Mouse (Mus musculus) adrenal gland, adult (tissue): ENCODE measurements around the gene F3.
"Not testable (repeated sequence)": the region's sequence is repeated elsewhere in the genome, so short reads cannot be mapped to it uniquely, and the experiment has no call there.

ENCODE experiments used
- DNase-seq, 2 experiments: peaks; one replicate each; pipeline ENCODE4 v3.0.0; 2022 to 2023; ENCODE audit warnings: low spot score in 1 of 2; ENCODE audit not compliant: inconsistent age in 2 of 2

The F3 gene

DNA sequence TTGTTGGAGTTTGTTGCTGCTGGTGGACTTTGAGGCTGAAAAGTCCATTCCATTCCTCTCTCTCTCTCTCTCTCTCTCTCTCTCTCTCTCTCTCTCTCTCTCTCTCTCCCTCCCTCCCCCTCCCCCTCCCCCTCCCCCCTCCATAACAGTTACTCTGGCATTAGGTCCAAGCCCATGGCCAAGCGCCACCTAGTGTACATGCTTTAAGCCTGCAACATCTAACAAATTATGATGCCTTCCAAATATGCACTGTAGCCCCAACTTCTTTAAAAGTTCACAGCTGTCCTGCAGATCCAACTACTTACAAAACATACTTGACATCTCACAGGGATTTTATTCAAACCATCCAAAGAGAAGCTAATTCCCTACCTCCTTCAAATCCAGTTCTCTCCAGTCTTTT lies 14.1 kb downstream of the F3 start:
- peak in 1 of 2 experiments; percentile 66 for DNase-seq

DNA sequence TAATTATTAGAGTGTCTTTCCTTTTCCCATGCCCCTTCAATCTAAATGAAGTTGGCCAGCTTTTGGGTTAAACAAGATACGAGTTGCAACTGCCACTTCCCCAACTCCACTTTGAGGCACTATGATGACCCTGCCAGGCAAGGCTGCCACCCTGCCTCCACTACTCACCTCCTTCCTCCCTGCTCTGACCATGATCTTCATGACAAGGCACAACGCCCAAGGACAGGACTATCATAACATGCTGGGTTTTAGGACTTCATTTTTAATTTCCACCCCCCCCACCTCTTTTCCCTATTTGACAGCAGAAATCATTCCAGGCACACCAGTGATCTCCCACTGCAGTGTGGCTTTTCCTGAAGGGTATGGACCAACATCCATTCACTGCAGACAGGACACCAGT lies 14.6 kb downstream of the F3 start:
- DNase-seq, result peak in 1 of 2 experiments; percentile 75

DNA sequence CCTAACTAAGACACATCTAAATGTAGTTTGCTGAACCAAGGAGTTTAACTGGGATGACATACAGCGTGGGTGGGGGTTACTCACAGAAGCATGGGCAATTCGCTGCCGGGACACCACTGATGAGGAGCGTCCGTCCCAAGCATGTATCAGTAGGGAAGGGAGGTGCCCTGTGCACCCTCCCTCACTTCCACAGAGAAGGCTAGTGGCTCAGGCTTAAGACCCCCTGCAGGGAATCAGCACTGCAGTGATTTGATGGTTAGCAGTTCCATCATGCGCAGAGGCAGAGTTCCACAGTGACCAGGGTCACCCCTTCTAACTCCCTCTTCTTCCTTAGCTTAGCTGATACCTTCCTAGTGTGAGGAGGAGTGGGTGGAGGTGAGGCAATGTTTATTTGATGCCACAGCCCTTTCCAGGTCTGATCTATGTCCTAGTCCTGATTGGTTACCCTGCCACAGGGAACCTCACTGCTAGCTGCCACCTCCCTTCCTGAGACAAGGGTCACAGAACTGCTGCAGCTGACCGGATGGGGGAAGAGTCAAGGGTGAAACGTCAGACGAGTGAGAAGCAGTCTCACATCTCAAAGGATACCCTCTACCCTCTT lies 15.5 kb downstream of the F3 start:
- no peak for DNase-seq

DNA sequence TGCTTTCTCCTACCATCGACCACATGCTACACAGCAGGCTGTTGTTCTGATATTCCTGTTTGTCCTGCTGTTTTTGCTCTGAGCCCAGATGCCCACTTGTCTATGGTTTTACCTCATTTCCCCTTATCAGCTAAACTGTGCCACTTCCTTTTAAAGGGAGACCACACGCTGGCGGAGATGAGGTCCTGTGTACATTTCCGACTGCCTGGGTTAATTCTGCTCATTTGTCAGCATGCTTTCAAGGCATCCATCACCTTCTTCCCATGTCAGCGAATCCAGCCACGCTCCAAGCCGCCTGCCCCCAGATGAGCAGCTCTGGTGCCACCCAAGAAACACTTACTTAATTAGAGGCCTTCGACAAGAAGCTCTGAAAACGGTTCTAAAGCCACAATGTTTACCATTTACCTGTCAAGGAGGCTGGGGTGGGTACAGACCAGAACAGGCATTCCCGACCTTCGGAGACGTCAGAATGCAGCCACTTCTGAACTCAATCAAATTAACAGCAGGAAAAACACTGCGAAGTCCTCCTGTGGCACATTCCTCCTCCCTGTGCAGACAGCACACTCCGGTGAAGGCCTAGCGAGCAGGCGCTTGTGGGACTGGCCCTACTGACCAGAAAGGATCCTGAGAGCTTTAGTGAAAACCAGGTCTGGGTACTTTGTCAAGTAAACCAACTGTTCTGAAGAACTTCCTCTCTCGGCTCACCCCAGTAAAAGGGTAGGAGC lies 16.3 kb downstream of the F3 start:
- DNase-seq, result no peak

DNA sequence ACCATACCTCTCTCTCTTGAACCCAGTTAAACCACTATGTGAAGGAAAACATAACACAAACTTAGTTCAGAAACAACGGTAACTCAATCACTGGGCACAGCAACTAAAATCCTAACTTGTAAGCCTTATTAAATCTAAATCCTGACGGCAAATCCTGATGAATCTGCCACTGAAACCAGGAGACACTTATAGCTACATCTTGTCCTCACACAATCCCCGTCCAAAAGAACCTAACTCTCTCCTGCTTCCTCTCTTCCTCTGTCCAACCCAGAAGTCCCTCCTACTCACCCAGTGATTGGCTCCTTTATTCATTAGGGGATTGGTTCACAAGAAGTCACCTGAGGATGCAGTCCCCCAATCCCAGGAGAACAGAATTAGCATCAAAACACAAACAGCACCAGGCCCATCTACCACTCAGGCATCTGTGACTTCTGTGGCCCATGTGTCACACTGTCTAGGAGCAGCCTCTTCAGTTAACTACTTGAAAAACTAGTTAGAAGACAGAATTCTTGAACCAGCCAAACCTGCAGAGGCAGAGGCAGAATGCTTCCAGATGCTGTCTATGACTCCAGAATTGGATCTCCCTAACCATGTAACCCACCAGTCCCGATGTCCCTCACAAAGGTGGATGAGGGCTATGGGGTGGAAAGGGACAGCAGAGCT lies 18.0 kb downstream of the F3 start:
- not testable (repeated sequence) for DNase-seq

DNA sequence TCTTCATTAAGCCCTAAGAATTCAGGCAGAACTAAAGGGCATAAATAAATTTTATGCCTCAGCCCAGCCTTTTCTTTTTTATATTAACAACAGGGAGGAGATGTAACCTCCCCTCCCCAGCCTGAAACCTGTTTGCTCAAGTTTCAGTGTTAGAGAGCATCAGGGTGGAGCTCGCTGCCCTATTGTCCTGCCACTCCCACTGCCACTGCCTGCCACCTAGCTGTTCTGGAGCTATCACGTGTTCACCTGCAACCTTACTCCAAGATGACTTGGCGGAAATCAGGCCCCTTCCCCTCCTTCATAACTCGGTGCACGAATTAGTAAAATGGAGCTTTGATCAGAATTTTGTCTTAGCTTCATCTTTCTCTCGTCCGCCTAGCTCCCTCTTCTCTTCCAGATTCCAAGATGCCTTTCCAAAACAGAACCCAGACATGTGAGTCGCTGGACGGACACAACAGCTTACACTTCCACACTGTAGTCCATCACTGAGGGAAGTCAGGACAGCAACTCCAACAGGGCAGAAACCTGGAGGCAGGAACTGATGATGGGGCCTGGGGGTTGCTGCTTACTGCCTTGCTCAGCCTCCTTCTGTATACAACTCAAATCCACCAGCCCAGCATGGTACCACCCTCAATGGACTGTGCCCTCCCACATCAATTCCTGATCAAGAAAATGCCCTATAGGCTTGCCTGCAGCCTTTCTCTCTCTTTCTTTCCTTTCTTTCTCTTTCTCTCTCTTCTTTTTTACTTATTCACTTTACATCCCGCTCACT lies 31.2 kb downstream of the F3 start:
- not testable (repeated sequence) for DNase-seq

DNA sequence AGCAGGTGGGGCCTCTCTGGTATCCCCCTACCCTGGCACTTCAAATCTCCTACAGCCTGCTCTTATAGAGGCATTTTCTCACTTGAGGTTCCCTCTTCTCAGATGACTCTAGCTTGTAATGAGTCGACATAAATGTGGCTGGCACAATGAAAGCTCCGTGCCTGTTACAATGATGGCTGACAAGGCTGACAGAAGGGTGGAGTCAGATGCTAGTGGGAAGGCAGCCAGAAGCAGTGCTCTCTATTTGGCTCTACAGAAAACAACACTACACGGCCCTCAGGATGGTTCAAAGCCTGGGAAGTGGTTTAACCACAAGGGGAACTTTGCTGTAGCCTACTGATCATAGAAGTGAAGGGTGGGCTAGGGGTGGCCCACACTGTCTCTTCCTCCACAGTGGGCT lies 31.8 kb downstream of the F3 start:
- no peak for DNase-seq

DNA sequence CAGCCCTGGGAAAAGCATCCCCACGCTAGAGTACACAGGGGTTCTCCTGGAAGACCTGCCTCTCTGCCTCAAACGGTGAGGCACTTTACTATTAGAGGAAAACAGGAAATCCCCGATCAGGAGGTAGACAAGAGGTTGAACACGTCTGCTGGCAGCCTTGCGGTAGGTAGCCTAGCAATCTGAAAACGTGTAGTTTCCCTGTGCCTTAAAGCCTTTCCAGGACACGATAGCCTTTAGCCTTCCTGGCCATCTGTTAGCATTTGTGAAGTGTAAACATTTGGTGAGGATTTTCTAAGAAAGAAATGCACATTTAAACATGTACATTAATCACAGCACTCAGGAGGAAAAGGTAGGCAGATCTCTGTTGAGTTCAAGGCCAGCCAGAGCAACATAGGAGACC lies 35.0 kb downstream of the F3 start:
- DNase-seq, result no peak

DNA sequence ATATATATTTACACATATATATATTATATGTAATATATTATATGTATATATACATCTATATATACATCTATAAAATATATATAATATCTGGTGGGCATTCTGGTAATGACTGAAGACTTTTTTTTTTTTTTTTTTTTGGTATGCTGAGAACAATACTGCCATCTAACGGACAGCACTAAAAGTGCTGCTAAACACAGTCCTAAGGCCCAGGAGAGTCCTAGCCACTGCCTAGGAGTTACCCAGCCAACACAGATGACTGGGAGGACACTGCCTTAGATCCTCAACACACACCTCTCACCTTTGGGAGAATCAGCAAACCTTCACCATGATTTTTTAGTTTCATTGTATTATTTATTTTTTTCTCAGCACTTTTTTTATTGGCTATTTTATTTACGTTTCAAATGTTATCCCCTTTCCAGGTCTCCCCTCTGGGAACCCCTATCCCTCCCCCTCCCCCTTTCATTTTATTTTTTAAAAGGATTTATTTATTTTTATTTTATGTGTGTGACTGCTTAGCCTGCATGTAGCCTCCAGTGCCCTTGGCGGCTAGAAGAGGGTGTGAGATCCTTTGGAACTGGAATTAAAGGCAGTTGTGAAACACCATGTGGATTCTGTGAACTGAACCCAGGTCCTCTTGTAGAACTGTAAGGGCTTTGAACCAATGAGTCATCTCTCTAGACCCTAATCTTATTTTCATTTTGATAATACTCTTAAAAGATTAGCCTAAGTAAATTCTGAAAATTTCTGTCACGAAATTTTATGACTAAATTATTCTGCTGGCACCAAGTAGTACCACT lies 38.9 kb downstream of the F3 start:
- peak in 1 of 2 experiments; percentile 43 for DNase-seq

DNA sequence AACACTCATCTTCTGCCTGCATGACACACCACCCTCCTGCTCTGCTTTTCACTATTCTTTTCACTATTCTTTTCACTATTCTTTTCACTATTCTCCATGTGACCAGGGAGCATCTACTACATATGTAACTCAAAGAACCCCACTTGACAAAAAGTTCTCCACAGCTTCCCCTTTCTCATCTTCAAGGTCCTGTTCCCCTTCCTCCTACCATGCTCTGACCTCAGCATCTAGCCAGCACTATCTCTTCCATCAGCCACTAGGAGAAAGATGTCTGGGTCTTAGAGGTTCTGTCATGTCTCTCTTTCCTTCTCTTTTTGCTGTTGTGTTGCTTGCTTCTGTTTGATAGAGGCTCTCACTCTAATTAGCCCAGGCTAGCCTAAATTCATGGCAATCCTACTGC lies 42.7 kb downstream of the F3 start:
- no peak for DNase-seq

DNA sequence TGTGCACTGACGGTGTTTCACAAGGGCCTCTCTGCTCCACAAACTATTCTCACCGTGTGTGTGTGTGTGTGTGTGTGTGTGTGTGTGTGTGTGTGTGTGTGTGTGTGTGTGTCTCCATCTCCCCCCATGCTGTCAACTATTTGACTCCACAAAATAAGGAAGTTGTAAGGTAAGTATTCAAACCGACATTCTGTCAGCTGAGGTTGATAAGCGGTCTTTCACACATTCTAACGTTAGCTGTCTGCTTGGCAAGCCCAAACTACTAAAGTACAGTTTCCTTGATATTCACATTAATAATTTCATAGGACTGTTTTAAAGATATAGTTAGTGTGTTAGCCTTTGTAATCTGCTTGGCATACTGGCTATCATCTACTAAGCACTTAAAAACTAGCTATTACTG lies 43.5 kb downstream of the F3 start:
- no peak for DNase-seq

DNA sequence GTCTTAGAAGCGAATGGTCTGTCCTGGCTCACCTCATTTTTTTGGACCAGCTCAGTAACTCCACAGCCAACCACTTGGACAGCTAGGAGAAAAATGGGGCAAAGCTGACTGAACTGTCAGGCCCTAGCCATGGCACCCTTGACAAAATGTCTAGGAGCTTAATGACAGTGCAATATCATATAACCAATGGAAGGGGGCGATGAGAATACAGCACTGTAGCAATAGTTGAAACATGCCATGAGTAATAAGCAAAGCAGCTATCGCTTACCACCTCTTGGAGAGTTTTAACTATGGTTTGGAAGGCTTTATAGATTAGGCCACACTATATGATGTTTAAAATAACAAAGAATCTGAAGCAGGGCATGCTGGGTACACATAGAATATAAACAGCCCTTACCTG lies 45.4 kb downstream of the F3 start:
- DNase-seq, result no peak

DNA sequence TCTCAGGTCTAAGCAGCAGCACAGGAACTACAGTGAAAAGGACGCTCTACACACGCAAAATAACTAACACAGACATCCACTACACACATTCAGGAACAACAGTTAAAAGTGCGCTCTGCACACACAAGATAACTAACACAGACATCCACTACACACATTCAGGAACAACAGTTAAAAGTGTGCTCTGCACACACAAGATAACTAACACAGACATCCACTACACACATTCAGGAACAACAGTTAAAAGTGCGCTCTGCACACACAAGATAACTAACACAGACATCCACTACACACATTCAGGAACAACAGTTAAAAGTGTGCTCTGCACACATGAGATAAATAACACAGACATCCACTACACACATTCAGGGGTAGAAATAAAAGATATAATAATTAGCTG lies 50.0 kb downstream of the F3 start:
- DNase-seq, result not testable (repeated sequence)

DNA sequence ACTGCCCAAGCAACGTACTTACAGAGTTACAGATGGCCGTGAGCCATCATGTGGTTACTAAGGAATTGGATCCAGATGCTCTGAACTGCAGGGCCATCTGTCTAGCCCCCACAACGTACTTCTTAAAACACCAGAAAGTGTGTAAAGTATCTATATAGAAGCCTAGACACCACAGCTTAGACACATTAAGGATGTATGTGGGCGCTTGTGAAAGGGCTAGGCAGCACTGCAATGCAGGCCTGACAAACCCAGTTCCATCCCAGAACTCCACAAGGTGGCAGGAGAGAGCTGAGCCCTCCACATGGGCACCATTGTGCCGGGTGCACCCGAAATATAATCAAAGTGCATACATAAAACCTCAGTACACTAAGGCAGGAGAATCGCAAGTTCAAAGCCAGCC lies 54.6 kb downstream of the F3 start:
- DNase-seq, result peak; percentile 30 to 74

DNA sequence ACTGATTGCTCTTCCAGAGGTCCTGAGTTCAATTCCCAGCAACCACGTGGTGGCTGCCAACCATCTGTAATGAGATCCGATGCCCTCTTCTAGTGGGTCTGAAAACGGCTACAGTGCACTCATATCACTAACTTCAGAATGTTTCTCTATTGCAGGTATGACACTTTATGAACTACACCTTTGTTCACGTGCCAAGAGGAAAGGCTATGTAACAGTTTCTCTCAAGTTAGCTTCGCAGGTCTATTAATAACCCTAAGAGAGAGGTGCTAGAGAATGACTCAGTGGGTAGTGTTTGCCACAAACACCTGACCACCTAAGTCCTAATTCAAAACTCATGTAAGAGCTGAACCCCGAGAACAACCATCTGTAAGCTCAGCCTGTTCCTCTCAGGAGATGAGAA lies 59.7 kb downstream of the F3 start:
- DNase-seq, result no peak
